Mouse (Mus musculus): Measurements from ENCODE around the gene Fgfrl1. TPM values are rescaled to one million over a fixed set of nuclear protein-coding genes. Genes with fewer than 3 reads are reported as not detected.

Fgfrl1 gene
- polyA plus RNA-seq, 1 experiment: 30.9 TPM

DNA sequence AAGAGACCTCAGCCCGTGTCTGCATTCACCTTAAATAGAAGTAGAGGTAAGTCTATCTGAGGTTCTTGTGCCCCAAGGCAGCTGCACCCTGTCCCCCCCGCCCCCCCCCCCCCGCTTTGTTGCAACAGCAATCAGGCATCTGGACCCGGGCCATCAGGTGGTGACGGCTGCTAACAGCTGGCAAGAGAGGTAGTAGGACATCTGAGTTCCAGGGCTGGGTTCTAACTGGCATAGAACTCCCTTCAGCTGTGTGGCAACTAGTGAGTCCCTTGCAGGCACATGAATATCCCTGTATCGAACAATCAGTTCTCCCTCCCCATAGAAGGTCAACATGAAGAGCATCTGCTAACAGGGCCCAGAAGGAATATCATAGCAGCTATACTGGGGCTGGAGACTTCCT, 19.8 kb downstream of the Fgfrl1 start:
- Histone ChIP-seq H3K4me3 (ENCODE audit: insufficient read depth, poor library complexity, severe bottlenecking) (no peak overlapping the region), H3K79me3 (ENCODE audit: low read depth) (no peaks in the 10 kb centered on the region), H3ac (ENCODE audit: control insufficient read depth, insufficient read length, low read depth) (no peak overlapping the region), H3K79me2 (ENCODE audit: control insufficient read depth, insufficient read depth) (no peaks in the 10 kb centered on the region), H3K27me3 (ENCODE audit: control insufficient read depth, insufficient read depth, insufficient read length) (no peaks in the 10 kb centered on the region), H3K36me3 (ENCODE audit: control insufficient read depth, insufficient read depth) (no peaks in the 10 kb centered on the region)
- TF ChIP-seq MYOG (IDR thresholded peaks at IDR 0.05; ENCODE audit: control insufficient read depth, extremely low read depth, insufficient read length) (no peak), FOSL1 (IDR thresholded peaks at IDR 0.05; ENCODE audit: insufficient read depth, low read length, poor library complexity, severe bottlenecking) (no peak), MAX (IDR thresholded peaks at IDR 0.05) (no peak), USF1 (IDR thresholded peaks at IDR 0.05; ENCODE audit: low read depth) (no peak), MYOD1 (IDR thresholded peaks at IDR 0.05; ENCODE audit: control insufficient read depth, insufficient read length, low read depth) (no peak), CTCF (IDR thresholded peaks at IDR 0.05; ENCODE audit: control insufficient read depth, insufficient read depth, insufficient read length) (no peak), CEBPB (IDR thresholded peaks at IDR 0.05; ENCODE audit: low read depth) (no peak)

DNA sequence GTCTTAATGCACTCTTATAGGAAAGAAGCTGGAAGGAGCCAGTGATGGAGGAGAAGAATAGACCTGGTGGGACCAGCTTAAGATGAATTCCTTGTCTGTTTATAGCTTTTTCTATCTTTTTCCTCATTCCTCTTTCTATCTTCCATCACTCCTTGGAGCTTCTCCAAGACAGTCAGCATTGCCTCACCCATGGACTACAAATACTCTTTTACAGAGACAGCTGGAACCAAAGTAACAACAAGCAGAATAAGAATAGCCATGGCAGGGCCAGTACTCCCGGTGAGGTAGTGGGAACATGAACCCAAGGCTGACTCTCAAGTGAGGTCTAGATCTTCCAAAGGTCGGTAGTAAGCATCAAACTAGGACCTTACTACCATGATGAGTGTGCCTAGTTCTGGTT, 20.9 kb downstream of the Fgfrl1 start:
- Histone ChIP-seq H3K4me3 (ENCODE audit: insufficient read depth, poor library complexity, severe bottlenecking) (no peak overlapping the region), H3K79me3 (ENCODE audit: low read depth) (no peaks in the 10 kb centered on the region), H3K79me2 (ENCODE audit: control insufficient read depth, insufficient read depth) (no peaks in the 10 kb centered on the region), H3K27me3 (ENCODE audit: control insufficient read depth, insufficient read depth, insufficient read length) (no peaks in the 10 kb centered on the region), H3K36me3 (ENCODE audit: control insufficient read depth, insufficient read depth) (no peaks in the 10 kb centered on the region), H3ac (ENCODE audit: control insufficient read depth, insufficient read length, low read depth) (no peak overlapping the region)
- TF ChIP-seq MYOD1 (IDR thresholded peaks at IDR 0.05; ENCODE audit: control insufficient read depth, insufficient read length, low read depth): no peak
- TF ChIP-seq MYOG (IDR thresholded peaks at IDR 0.05; ENCODE audit: control insufficient read depth, extremely low read depth, insufficient read length): no peak
- no peak for TF ChIP-seq FOSL1 (IDR thresholded peaks at IDR 0.05; ENCODE audit: insufficient read depth, low read length, poor library complexity, severe bottlenecking)
- TF ChIP-seq CEBPB (IDR thresholded peaks at IDR 0.05; ENCODE audit: low read depth): no peak
- no peak for TF ChIP-seq MAX (IDR thresholded peaks at IDR 0.05)

GRCm38 (mm10) chr5:108713691-108714090, 21.5 kb downstream of the Fgfrl1 start:
- Histone ChIP-seq H3K4me3 (ENCODE audit: insufficient read depth, poor library complexity, severe bottlenecking) (no peak overlapping the region), H3K27me3 (ENCODE audit: control insufficient read depth, insufficient read depth, insufficient read length) (no peaks in the 10 kb centered on the region), H3ac (ENCODE audit: control insufficient read depth, insufficient read length, low read depth) (no peak overlapping the region), H3K79me3 (ENCODE audit: low read depth) (no peaks in the 10 kb centered on the region), H3K79me2 (ENCODE audit: control insufficient read depth, insufficient read depth) (no peaks in the 10 kb centered on the region), H3K36me3 (ENCODE audit: control insufficient read depth, insufficient read depth) (no peaks in the 10 kb centered on the region)
- TF ChIP-seq MAX (IDR thresholded peaks at IDR 0.05): no peak
- no peak for TF ChIP-seq CTCF (IDR thresholded peaks at IDR 0.05; ENCODE audit: control insufficient read depth, insufficient read depth, insufficient read length)
- no peak for TF ChIP-seq CEBPB (IDR thresholded peaks at IDR 0.05; ENCODE audit: low read depth)
- no peak for TF ChIP-seq MYOG (IDR thresholded peaks at IDR 0.05; ENCODE audit: control insufficient read depth, extremely low read depth, insufficient read length)
- no peak for TF ChIP-seq MYOD1 (IDR thresholded peaks at IDR 0.05; ENCODE audit: control insufficient read depth, insufficient read length, low read depth)
- TF ChIP-seq USF1 (IDR thresholded peaks at IDR 0.05; ENCODE audit: low read depth): no peak
- TF ChIP-seq FOSL1 (IDR thresholded peaks at IDR 0.05; ENCODE audit: insufficient read depth, low read length, poor library complexity, severe bottlenecking): no peak

- Histone ChIP-seq H3K4me3 (ENCODE audit: insufficient read depth, poor library complexity, severe bottlenecking) (no peak overlapping the region), H3K79me2 (ENCODE audit: control insufficient read depth, insufficient read depth) (no peaks in the 10 kb centered on the region), H3K36me3 (ENCODE audit: control insufficient read depth, insufficient read depth) (no peaks in the 10 kb centered on the region), H3K79me3 (ENCODE audit: low read depth) (no peaks in the 10 kb centered on the region), H3K27me3 (ENCODE audit: control insufficient read depth, insufficient read depth, insufficient read length) (no peaks in the 10 kb centered on the region), H3ac (ENCODE audit: control insufficient read depth, insufficient read length, low read depth) (no peak overlapping the region)
- TF ChIP-seq MYOG (IDR thresholded peaks at IDR 0.05; ENCODE audit: control insufficient read depth, extremely low read depth, insufficient read length) (no peak), MAX (IDR thresholded peaks at IDR 0.05) (no peak)
These were observed 22.0 kb downstream of the Fgfrl1 start for GRCm38 (mm10) chr5:108714149-108714548.

DNA sequence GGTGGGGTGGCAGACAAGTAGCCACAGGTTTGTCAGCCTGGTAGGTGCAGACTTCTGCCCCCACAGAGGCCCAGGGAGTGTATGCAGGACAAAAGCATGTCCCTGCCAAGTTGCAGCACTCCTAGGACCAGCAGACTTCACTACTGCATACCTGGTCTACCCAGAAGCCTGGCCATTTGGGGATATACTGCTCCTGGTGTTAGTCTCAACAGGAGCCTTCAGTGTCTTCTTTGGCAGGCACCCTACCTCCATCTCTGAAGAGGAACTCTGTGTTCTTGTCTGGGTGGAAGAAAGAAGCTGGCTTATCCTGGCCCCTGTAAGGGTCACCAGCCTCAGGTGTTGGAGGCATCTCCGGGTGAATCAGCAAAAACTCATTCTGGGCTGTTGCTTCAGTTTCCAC, 23.8 kb downstream of the Fgfrl1 start:
- no peaks in the 10 kb centered on the region for H3K79me2 ChIP-seq (ENCODE audit: control insufficient read depth, insufficient read depth)
- H3ac ChIP-seq (ENCODE audit: control insufficient read depth, insufficient read length, low read depth): no peak overlapping the region
- no peaks in the 10 kb centered on the region for H3K27me3 ChIP-seq (ENCODE audit: control insufficient read depth, insufficient read depth, insufficient read length)
- H3K79me3 ChIP-seq (ENCODE audit: low read depth): no peaks in the 10 kb centered on the region
- no peaks in the 10 kb centered on the region for H3K36me3 ChIP-seq (ENCODE audit: control insufficient read depth, insufficient read depth)
- TF ChIP-seq MAX (IDR thresholded peaks at IDR 0.05): no peak
- no peak for TF ChIP-seq MYOG (IDR thresholded peaks at IDR 0.05; ENCODE audit: control insufficient read depth, extremely low read depth, insufficient read length)
- no peak for TF ChIP-seq MYOD1 (IDR thresholded peaks at IDR 0.05; ENCODE audit: control insufficient read depth, insufficient read length, low read depth)
- TF ChIP-seq USF1 (IDR thresholded peaks at IDR 0.05; ENCODE audit: low read depth): no peak
- TF ChIP-seq CEBPB (IDR thresholded peaks at IDR 0.05; ENCODE audit: low read depth): no peak
- no peak overlapping the region for H3K4me3 ChIP-seq (ENCODE audit: insufficient read depth, poor library complexity, severe bottlenecking)

DNA sequence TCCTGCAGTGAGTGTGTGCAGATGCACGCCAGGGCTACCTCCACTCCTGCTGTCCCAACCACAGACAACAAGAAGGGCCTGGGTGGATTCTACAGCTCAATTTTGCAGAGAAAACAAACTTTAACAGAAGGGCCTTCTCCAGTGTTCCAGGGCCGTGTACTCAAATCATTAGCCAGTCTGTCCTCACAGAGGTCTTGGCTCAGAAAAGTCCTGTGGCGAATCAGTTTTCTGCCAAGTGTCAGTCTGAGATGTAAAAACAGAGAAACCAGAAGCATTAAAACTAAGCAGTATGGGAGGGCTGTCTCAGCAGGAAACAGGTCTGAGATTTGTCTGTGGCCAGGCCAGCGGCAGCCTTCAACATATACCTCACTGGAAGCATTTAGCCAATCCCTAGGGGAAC, 25.9 kb downstream of the Fgfrl1 start:
- Histone ChIP-seq H3K79me3 (ENCODE audit: low read depth) (no peaks in the 10 kb centered on the region), H3K36me3 (ENCODE audit: control insufficient read depth, insufficient read depth) (no peaks in the 10 kb centered on the region), H3ac (ENCODE audit: control insufficient read depth, insufficient read length, low read depth) (no peak overlapping the region), H3K4me3 (ENCODE audit: insufficient read depth, poor library complexity, severe bottlenecking) (no peak overlapping the region), H3K27me3 (ENCODE audit: control insufficient read depth, insufficient read depth, insufficient read length) (no peaks in the 10 kb centered on the region), H3K79me2 (ENCODE audit: control insufficient read depth, insufficient read depth) (no peaks in the 10 kb centered on the region)
- TF ChIP-seq MYOG (IDR thresholded peaks at IDR 0.05; ENCODE audit: control insufficient read depth, extremely low read depth, insufficient read length): no peak
- TF ChIP-seq CTCF (IDR thresholded peaks at IDR 0.05; ENCODE audit: control insufficient read depth, insufficient read depth, insufficient read length): no peak
- TF ChIP-seq MAX (IDR thresholded peaks at IDR 0.05): no peak
